Mouse (Mus musculus): ENCODE data around the gene Ttbk1. TPM values are rescaled to one million over a fixed set of nuclear protein-coding genes. Genes with fewer than 3 reads are reported as not detected.

The Ttbk1 gene
- polyA plus RNA-seq, 1 experiment from 2014 or later, result 6.5 TPM

Other genes starting within 250 kb of the Ttbk1 start
- 75.4 and 80.1 TPM in 2 replicates for gene Polr1c, start 239.6 kb downstream of the Ttbk1 start, polyA plus RNA-seq (2014; fragmentation: Nextera tagmentation; extraction: Ambion mirVana)
- gene Yipf3, start 239.6 kb downstream of the Ttbk1 start, polyA plus RNA-seq (2014; fragmentation: Nextera tagmentation; extraction: Ambion mirVana), result 91.6 and 97.2 TPM in 2 replicates
- 15.1 and 18.1 TPM in 2 replicates for gene Lrrc73, start 234.1 kb downstream of the Ttbk1 start, polyA plus RNA-seq (2014; fragmentation: Nextera tagmentation; extraction: Ambion mirVana)
- 22.3 and 25.8 TPM in 2 replicates for gene Tjap1, start 204.6 kb downstream of the Ttbk1 start, polyA plus RNA-seq (2014; fragmentation: Nextera tagmentation; extraction: Ambion mirVana)
- 18.9 and 20.9 TPM in 2 replicates for gene Dlk2, start 190.3 kb downstream of the Ttbk1 start, polyA plus RNA-seq (2014; fragmentation: Nextera tagmentation; extraction: Ambion mirVana)
- gene Abcc10, start 159.3 kb downstream of the Ttbk1 start, polyA plus RNA-seq (2014; fragmentation: Nextera tagmentation; extraction: Ambion mirVana), result 8.2 and 9.3 TPM in 2 replicates
- gene Zfp318, start 103.9 kb downstream of the Ttbk1 start, polyA plus RNA-seq (2014; fragmentation: Nextera tagmentation; extraction: Ambion mirVana), result 29.7 and 31.5 TPM in 2 replicates
- 1.4 and 2.2 TPM in 2 replicates for gene Crip3, start 58.7 kb downstream of the Ttbk1 start, polyA plus RNA-seq (2014; fragmentation: Nextera tagmentation; extraction: Ambion mirVana)
- gene Slc22a7, start 49.2 kb downstream of the Ttbk1 start, polyA plus RNA-seq (2014; fragmentation: Nextera tagmentation; extraction: Ambion mirVana), result not detected in 2 replicates
- 16.0 and 16.6 TPM in 2 replicates for gene Dnph1, start 9.0 kb upstream of the Ttbk1 start, polyA plus RNA-seq (2014; fragmentation: Nextera tagmentation; extraction: Ambion mirVana)
- 14.6 and 14.7 TPM in 2 replicates for gene Cul9, start 58.7 kb upstream of the Ttbk1 start, polyA plus RNA-seq (2014; fragmentation: Nextera tagmentation; extraction: Ambion mirVana)
- 5.2 and 6.5 TPM in 2 replicates for gene Srf, start 68.5 kb upstream of the Ttbk1 start, polyA plus RNA-seq (2014; fragmentation: Nextera tagmentation; extraction: Ambion mirVana)
- 19.2 and 20.6 TPM in 2 replicates for gene Ptk7, start 141.8 kb upstream of the Ttbk1 start, polyA plus RNA-seq (2014; fragmentation: Nextera tagmentation; extraction: Ambion mirVana)
- gene Klc4, start 158.3 kb upstream of the Ttbk1 start, polyA plus RNA-seq (2014; fragmentation: Nextera tagmentation; extraction: Ambion mirVana), result 26.2 and 30.5 TPM in 2 replicates
- gene Mrpl2, start 158.6 kb upstream of the Ttbk1 start, polyA plus RNA-seq (2014; fragmentation: Nextera tagmentation; extraction: Ambion mirVana), result 66.5 and 71.2 TPM in 2 replicates
- gene Cul7, start 162.7 kb upstream of the Ttbk1 start, polyA plus RNA-seq (2014; fragmentation: Nextera tagmentation; extraction: Ambion mirVana), result 29.7 and 30.2 TPM in 2 replicates
- 41.6 and 44.7 TPM in 2 replicates for gene Rrp36, start 186.7 kb upstream of the Ttbk1 start, polyA plus RNA-seq (2014; fragmentation: Nextera tagmentation; extraction: Ambion mirVana)
- gene Mea1, start 191.1 kb upstream of the Ttbk1 start, polyA plus RNA-seq (2014; fragmentation: Nextera tagmentation; extraction: Ambion mirVana), result 279 and 280 TPM in 2 replicates
- 154 and 155 TPM in 2 replicates for gene Klhdc3, start 193.2 kb upstream of the Ttbk1 start, polyA plus RNA-seq (2014; fragmentation: Nextera tagmentation; extraction: Ambion mirVana)
- 78.2 and 92.8 TPM in 2 replicates for gene Ppp2r5d, start 217.4 kb upstream of the Ttbk1 start, polyA plus RNA-seq (2014; fragmentation: Nextera tagmentation; extraction: Ambion mirVana)
- gene Pex6, start 223.8 kb upstream of the Ttbk1 start, polyA plus RNA-seq (2014; fragmentation: Nextera tagmentation; extraction: Ambion mirVana), result 23.1 and 24.4 TPM in 2 replicates
- 0.88 and 1.1 TPM in 2 replicates for gene Gnmt, start 241.5 kb upstream of the Ttbk1 start, polyA plus RNA-seq (2014; fragmentation: Nextera tagmentation; extraction: Ambion mirVana)